Mouse (Mus musculus) hindbrain, embryonic 11.5 days (tissue): ENCODE data around the gene Grn. TPM values are rescaled to one million over a fixed set of nuclear protein-coding genes. Genes with fewer than 3 reads are reported as not detected.

ENCODE experiments used
- ATAC-seq: fragments of 200-750 bp; cut with Nextera tagmentation; 2 replicates; pipeline ENCODE4 v1.8.0; 2017; ENCODE audit warnings: mild to moderate bottlenecking, moderate TSS enrichment, moderate library complexity; ENCODE audit not compliant: low FRiP score
- DNase-seq: peaks from one replicate; pipeline ENCODE4 v3.0.0-alpha.2; 2015; ENCODE audit warnings: low spot score
- H3K27ac ChIP-seq: fragments of 300-500 bp; sonication (generic); 2 replicates; pipeline ENCODE4 v1.5.1; 2014; ENCODE audit warnings: mild to moderate bottlenecking, low read depth, low read length
- H3K27me3 ChIP-seq: fragments of 300-500 bp; sonication (generic); 2 replicates; pipeline ENCODE4 v1.6.1; 2014; ENCODE audit warnings: mild to moderate bottlenecking, low read length, moderate library complexity, mixed read lengths; ENCODE audit not compliant: control insufficient read depth, insufficient read depth
- H3K36me3 ChIP-seq: fragments of 300-500 bp; sonication (generic); 2 replicates; pipeline ENCODE4 v1.6.1; 2014; ENCODE audit warnings: mild to moderate bottlenecking, low read length, moderate library complexity, mixed read lengths; ENCODE audit not compliant: control insufficient read depth, insufficient read depth
- H3K4me1 ChIP-seq: fragments of 300-500 bp; sonication (generic); replicated peaks from 2 replicates; pipeline ENCODE4 v1.6.1; 2014; ENCODE audit warnings: low read length, mixed read lengths; ENCODE audit not compliant: control insufficient read depth, insufficient read depth
- H3K4me2 ChIP-seq: fragments of 300-500 bp; sonication (generic); replicated peaks from 2 replicates; pipeline ENCODE4 v1.6.1; 2014; ENCODE audit warnings: mild to moderate bottlenecking, low read depth, low read length
- H3K4me3 ChIP-seq: fragments of 300-500 bp; sonication (generic); 2 replicates; pipeline ENCODE4 v1.5.1; 2014; ENCODE audit warnings: low read depth, low read length
- H3K9ac ChIP-seq: fragments of 300-500 bp; sonication (generic); 2 replicates; pipeline ENCODE4 v1.6.1; 2014; ENCODE audit warnings: low read depth, low read length
- H3K9me3 ChIP-seq: fragments of 300-500 bp; sonication (generic); 2 replicates; pipeline ENCODE4 v1.6.1; 2016; ENCODE audit warnings: low read length; ENCODE audit not compliant: control insufficient read depth
- WGBS: fragments of 180-500 bp; shearing (Covaris S2); extraction: QIAGEN DNeasy Blood & Tissue Kit; methylation state at CpG from one replicate; pipeline ENCODE4 v1.1.7; 2014; 5-methylcytosine and 5-hydroxymethylcytosine counted together
- polyA plus RNA-seq: library from polyadenylated mRNA; unstranded; fragments of >200 nt; fragmentation: Nextera tagmentation; extraction: Ambion mirVana; gene quantifications from 2 replicates; pipeline ENCODE4 v1.2.1, GENCODE M21; 2014

Gene Grn
- polyA plus RNA-seq, 1 experiment from 2014 or later, result 47.2 TPM

DNA sequence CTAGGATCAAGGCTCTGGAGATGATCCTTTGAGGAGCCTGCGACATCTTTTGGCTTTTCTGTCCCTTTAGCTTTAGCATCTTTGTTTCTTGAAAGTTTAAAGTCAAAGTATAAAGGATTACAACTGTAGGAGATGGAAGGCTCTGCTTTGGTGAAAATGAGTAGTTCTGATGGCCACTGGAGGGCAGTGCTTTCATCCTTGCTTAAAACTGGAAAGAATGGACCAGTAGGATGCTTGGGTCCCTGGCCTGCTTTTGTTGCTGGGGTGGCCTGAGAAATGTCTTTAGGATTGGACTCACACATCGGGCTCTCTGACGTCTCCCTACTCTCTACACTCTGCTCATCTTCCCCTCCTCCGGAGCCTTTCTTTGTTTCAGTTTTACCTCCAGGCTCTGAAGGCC is 50.8 kb downstream of the Grn start:
- no peak for ATAC-seq
- H3K27me3 ChIP-seq, result no peaks in the 10 kb centered on the region
- 90% methylated on average over 4 of the region's 4 CpGs for WGBS
- no peak overlapping the region for H3K9ac ChIP-seq
- H3K4me2 ChIP-seq, result no peak overlapping the region
- DNase-seq, result no peak
- no peak overlapping the region for H3K27ac ChIP-seq
- H3K9me3 ChIP-seq, result no peaks in the 10 kb centered on the region
- H3K36me3 ChIP-seq, result peaks cover 11% of the 10 kb centered on the region
- no peak overlapping the region for H3K4me3 ChIP-seq
- H3K4me1 ChIP-seq, result no peaks in the 10 kb centered on the region

- H3K27me3 ChIP-seq, result no peaks in the 10 kb centered on the region
- H3K4me1 ChIP-seq, result no peaks in the 10 kb centered on the region
- 95% methylated on average over 10 of the region's 10 CpGs for WGBS
- H3K4me3 ChIP-seq, result no peak overlapping the region
- DNase-seq, result no peak
- no peak for ATAC-seq
- H3K9ac ChIP-seq, result no peak overlapping the region
- no peaks in the 10 kb centered on the region for H3K9me3 ChIP-seq
- peaks cover 11% of the 10 kb centered on the region for H3K36me3 ChIP-seq
- no peak overlapping the region for H3K4me2 ChIP-seq
- H3K27ac ChIP-seq, result no peak overlapping the region
Measured at GRCm38 (mm10) chr11:102481779-102482178, 51.7 kb downstream of the Grn start.

Other genes starting within 250 kb of the Grn start
- 76.0 and 80.1 TPM in 2 replicates for gene Lsm12, start 245.0 kb upstream of the Grn start, polyA plus RNA-seq
- 28.8 and 31.9 TPM in 2 replicates for gene G6pc3, start 240.7 kb upstream of the Grn start, polyA plus RNA-seq
- 32.2 and 36.6 TPM in 2 replicates for gene Hdac5, start 200.1 kb upstream of the Grn start, polyA plus RNA-seq
- gene BC030867, start 181.4 kb upstream of the Grn start, polyA plus RNA-seq, result 13.2 and 14.0 TPM in 2 replicates
- gene Asb16, start 161.6 kb upstream of the Grn start, polyA plus RNA-seq, result 0.06 and 0.08 TPM in 2 replicates
- 64.0 and 65.2 TPM in 2 replicates for gene Tmub2, start 145.4 kb upstream of the Grn start, polyA plus RNA-seq
- 17.5 and 22.0 TPM in 2 replicates for gene Atxn7l3, start 133.7 kb upstream of the Grn start, polyA plus RNA-seq
- 82.1 and 83.4 TPM in 2 replicates for gene Ubtf, start 110.6 kb upstream of the Grn start, polyA plus RNA-seq
- 25.8 and 28.1 TPM in 2 replicates for gene Slc4a1, start 64.1 kb upstream of the Grn start, polyA plus RNA-seq
- 43.3 and 47.8 TPM in 2 replicates for gene Rundc3a, start 36.9 kb upstream of the Grn start, polyA plus RNA-seq
- gene Slc25a39, start 22.4 kb upstream of the Grn start, polyA plus RNA-seq, result 152 and 166 TPM in 2 replicates
- 10.7 and 11.7 TPM in 2 replicates for gene Fam171a2, start 17.4 kb downstream of the Grn start, polyA plus RNA-seq
- gene Itga2b, start 39.8 kb downstream of the Grn start, polyA plus RNA-seq, result 3.9 and 5.5 TPM in 2 replicates
- gene Gpatch8, start 126.1 kb downstream of the Grn start, polyA plus RNA-seq, result 48.8 and 68.1 TPM in 2 replicates
- 5.6 and 7.3 TPM in 2 replicates for gene Gm11627, start 149.1 kb downstream of the Grn start, polyA plus RNA-seq
- gene Fzd2, start 174.1 kb downstream of the Grn start, polyA plus RNA-seq, result 29.5 and 31.7 TPM in 2 replicates
- gene Meioc, start 233.4 kb downstream of the Grn start, polyA plus RNA-seq, result 0.88 and 0.91 TPM in 2 replicates